Mouse (Mus musculus) NIH3T3 (cell line): ENCODE results near the gene Rasgrp2.

Experiments used
- DNase-seq: peaks from one replicate; pipeline ENCODE4 v3.0.0-alpha.2; 2012; ENCODE audit warnings: low read depth

The Rasgrp2 gene

DNA sequence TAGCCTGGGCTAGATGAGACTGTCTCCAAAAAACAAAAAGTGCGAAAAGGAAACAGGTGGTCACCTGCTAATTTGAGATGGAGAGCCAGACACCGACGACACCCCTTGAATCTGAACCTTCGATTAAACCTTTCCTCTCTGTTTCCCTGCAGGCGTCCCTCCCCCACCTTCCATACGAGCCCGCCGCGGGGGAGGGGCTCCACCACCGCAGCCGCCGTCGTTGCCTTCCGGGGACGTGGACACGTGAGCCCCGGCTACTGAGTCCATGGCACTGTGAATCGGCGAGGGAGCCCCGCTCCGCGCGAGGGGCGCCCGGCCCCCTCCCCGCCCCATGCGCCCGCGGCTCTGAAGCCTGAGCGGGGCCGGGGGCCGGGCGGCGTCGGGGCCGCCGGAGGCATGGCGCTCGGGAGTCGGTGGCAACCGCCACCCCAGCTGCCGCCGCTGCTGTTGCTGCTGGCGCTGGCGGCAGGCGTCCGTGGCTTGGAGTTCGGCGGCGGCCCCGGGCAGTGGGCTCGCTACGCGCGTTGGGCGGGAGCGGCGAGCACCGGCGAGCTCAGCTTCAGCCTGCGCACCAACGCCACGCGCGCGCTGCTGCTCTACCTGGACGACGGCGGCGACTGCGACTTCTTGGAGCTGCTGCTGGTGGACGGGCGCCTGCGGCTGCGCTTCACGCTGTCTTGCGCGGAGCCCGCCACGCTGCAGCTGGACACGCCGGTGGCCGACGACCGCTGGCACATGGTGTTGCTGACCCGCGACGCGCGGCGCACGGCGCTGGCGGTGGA is 28.7 kb downstream of the Rasgrp2 start:
- DNase-seq: no peak

DNA sequence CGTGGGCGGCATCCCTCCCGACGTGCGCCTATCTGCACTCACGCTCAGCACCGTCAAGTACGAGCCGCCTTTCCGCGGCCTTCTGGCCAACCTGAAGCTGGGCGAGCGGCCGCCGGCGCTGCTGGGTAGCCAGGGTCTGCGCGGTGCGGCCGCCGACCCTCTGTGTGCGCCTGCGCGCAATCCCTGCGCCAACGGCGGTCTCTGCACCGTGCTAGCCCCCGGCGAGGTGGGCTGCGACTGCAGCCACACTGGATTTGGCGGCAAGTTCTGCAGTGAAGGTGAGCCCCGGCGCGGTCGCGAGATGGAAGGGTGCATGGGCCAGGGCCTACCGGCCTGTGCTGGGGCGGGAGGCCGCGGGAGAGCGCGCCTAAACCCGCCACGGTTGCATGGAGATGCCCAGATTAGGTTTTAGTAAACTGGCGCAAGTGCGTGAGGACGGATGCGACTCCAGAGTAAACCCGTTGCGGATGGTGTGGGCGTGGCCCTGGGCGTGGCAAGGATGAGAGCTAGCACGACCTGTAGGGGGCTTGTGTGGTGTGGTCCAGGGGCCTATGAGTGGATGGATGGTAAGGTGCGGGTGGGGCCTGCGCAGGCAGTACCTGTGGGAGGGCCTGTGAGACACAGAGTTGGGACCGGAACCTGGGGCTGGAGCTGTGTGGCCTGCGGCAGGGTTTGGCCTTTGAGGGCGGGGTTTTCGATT is 29.5 kb downstream of the Rasgrp2 start:
- DNase-seq: no peak

- DNase-seq: no peak
Observed at GRCm38 (mm10) chr19:6443016-6443415, 43.9 kb downstream of the Rasgrp2 start.

GRCm38 (mm10) chr19:6445761-6446423 is 46.8 kb downstream of the Rasgrp2 start:
- no peak for DNase-seq

DNA sequence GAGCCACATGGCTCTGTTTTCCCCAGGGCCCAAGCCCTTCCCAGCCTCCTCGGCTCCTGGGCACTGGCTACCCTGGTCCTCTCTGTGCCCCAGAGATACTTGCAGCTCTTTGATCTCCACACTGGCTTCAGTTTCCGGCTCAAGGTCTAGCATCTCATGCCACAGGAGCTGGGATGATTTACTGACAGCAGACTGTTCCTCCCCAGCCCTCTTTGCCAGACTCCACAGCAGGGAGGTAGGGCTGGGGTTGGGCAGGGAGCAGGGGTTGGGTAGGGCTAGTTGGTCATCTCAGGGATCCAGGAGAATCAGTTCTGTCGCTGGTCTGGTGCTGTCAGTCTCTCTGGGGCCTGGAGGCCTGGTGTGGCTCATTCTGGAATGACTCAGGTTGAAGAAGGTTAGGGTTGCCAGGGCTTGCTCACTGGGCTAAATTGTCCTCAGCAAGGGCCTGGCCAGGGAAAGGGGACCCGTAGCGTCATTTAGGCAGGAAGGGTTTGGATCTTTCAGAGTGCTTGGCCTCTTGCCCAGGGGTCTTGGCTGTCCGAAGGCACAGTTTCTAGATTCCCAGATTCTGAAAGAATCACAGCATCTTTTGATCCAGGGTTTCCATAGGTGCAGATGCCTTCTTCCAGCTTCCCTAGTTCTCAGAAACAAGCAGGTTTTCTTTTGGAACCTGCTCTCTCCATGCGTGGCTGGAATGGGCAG is 47.7 kb downstream of the Rasgrp2 start:
- DNase-seq: no peak

DNA sequence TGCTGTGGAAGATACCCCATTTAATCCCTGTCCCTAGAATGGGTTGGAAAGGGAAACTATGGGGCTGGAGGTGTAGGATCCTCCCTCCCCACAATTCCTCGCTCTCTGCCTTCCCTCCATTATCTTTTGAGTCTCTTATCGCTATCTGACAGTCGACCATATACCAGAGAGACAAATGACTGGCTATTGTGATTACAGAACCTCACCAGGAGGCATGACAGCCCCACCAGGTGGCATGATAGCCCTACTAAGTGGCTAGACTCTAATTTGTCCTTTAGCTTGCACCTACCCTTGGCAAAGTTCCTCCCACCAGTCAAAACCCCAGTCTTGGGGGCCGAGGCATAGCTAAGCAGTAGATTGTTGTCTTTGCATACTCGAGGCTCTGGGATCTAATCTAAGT is 49.6 kb downstream of the Rasgrp2 start:
- no peak for DNase-seq

DNA sequence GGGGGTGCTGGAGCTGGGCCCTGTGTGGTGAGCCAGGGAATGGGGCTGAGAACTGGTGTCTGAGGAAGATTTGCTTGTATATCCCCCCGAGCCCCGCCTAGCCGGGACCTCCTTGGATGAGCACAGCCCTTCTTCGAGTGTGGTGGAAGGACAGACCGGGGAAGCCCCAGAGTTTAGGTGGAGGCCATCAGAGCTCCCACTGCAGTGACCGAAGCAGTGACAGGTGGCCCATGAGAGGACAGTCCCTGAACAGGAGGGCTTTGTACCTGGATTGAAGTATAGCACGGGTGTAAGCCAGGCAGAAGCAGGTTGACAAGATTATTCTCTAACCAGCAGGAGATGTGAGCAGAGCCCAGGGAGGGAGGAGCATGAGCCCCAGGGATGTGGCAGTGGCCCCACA is 50.7 kb downstream of the Rasgrp2 start:
- DNase-seq: no peak

- peak; percentile 96 for DNase-seq
Observed at GRCm38 (mm10) chr19:6452030-6452494, 52.9 kb downstream of the Rasgrp2 start.

DNA sequence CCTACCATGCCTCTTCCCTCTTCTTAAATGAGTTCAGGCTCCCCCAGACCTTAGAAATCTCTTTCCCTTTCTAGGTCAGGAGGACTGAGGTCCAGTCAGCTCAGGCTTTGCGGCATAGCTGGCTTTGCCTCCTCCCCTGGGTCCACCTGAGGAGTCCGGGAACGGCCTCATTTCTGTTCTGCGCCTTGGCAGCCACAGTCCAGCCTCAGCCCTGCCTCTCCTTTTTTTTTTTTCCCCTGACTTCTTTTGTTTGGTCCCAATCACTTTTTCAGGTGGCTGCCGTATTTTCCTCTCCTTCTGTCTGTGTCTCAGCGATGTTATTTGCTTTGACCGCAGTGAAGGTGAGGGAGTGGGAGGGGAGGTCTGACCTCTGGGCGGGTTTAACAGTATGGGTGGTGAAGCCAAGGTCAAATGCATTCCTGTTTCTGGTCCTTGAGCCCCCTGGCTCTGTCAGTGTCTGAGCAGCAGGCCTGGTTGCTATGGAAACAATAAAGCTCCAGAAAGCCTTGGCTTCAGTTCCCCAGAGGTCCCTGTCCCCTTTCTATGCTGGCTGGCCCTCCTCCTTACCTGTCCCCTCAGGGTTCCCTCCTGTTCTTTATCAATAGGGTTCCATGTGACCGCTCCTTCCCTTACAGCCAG is 53.7 kb downstream of the Rasgrp2 start:
- DNase-seq: no peak

DNA sequence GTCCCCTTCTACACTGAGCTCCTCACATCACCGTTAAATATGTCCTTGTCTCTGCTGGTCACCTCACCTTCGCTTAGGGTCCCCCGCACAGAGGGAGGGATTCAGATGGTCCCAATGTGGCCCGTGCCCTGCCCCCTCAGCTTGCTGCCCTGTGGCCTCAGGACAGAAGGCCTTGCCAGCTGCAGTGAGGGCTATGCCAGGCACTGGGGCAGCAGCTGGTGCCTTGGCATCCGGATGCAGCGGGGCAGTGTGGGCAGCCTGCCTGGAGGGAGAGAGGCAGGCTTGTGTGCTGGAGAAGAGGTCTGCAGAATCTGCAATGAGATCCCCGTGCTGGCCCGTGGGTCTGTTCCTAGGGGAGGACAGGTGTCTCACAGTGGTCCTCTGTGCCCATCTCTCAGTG is 54.2 kb downstream of the Rasgrp2 start:
- DNase-seq: no peak

DNA sequence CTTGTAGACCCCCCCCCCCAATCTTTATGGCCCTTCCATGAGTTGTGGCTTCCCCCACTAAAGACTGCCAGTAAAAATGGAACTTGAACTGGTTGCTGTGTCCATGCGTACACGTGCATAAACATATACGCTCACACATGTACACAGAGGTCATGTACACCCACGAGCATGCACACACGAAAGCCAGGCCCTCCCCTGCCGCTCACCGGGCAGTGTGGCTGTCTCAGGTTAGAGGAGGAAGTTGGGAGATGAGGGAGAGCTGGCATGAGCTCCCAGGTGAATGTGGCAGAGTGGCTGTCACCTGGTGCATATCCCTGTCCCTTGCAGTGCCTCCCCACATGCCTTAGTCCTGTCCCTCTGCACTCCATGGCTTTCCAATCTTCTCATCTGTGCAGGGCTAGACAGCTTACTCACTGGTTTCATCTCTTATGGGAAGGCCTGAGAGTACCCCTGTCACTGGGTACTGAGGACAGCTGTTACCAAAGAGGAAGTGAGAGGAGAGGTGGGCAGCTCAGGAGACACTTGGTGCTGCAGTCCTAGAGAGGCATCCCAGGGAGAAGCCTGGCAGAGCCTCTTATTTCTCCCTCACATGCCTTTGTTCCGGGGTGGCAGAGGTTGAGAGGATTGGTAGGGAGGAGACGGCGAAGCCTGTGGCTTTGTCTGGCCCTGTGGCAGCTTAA is 55.0 kb downstream of the Rasgrp2 start:
- DNase-seq: no peak

DNA sequence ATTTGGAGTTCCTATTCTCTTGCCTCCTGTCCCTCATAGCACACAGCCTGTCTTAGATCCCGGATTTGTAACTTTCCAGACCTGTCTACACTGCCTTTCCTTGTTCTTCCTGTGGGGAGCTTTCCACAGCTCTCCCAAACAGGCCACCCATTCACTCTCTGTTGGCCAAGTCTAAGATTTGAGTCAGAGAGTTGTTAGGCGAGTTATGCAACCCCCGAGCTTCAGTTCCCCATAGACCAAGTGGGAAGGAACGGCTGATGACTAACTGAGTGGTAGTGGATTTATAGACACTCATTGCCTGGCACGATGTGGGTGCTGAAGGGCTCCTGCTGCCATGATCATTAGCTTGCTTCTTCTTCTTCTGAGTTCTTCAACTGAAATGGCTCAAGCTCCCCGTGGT is 60.4 kb downstream of the Rasgrp2 start:
- peak; percentile 86 for DNase-seq

DNA sequence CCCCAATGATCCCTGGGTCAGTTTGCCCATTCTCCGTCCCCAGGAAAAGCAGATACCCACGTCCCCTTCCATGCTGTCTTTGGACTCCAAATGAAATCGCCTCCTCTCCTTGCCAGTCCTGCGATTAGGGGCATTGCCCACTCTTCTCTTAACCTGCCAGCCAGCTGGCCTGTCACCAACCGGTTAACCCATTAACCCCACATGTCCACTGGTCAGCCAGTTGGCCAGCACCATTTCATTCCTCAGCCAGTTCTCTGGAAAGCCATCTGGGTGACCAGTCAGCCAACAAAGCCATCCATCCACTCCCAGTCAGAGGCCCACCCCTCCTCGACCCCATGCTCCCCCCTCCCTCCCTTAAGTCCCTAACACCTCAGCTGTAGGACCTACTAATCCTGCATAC is 63.7 kb downstream of the Rasgrp2 start:
- DNase-seq: no peak

DNA sequence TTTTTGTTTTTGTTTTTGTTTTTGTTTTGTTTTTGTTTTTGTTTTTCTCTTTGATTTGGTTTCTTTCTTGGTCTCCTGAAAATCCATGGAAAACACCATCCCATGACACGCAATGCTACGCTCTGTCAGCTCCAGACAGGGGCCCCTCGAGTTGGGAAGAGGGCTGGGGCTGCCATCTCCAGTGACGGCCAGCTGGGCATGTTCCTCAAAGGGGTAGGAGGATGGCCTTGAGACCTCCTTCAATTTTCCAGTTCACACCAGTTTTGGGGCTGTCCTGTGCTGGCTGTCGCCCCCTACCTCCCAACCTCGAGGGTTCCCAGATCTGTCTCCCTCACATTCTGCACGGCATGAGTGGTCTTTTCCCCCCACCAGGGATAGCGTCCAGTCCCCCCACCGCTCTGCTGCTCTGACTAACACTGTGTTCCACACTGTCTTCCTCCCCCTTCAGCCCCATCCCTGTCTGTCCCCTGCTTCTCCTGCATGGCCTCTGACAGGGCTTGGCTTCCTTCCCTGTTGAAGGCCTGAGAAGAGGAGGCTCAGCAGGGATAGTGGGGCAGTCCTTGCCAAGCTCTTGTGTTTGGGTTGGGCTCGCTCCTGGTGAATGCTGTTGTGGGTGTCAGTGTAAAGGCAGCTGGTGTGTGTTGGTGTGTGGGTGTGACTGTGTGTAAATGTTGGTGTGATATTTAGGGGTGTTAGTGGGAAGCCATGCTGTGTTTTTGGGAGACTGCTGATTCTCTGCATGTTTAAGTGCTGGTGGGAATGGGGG is 65.3 kb downstream of the Rasgrp2 start:
- peak; percentile 53 for DNase-seq
